Mouse (Mus musculus) MEL (cell line): ENCODE data around the gene Gm8947. TPM values are rescaled to one million over a fixed set of nuclear protein-coding genes. Genes with fewer than 3 reads are reported as not detected.

ENCODE experiments used
- DNase-seq: peaks from one replicate; pipeline ENCODE4 v3.0.0; 2011; ENCODE audit warnings: low read depth, low spot score
- H3K27ac ChIP-seq: 2 replicates; pipeline ENCODE4 v1.5.1; 2012; ENCODE audit warnings: low read depth, mild to moderate bottlenecking, control low read depth, low read length, moderate library complexity; ENCODE audit not compliant: control insufficient read depth
- H3K27me3 ChIP-seq, 2 experiments: fragments of 150-350 bp in 1 of 2; sonication (generic) in 1 of 2; 2 replicates each; pipeline ENCODE4 v1.6.1; 2012; ENCODE audit warnings: low read length in 2 of 2, mild to moderate bottlenecking in 2 of 2, improper control_type of control experiment in 1 of 2, moderate library complexity in 1 of 2; ENCODE audit not compliant: insufficient read depth in 2 of 2, control insufficient read depth in 1 of 2
- H3K36me3 ChIP-seq, 2 experiments: 2 replicates each; pipeline ENCODE4 v1.6.1; 2012 to 2014; ENCODE audit warnings: low read length in 2 of 2, improper control_type of control experiment in 1 of 2, inconsistent platforms in 1 of 2, mild to moderate bottlenecking in 1 of 2; ENCODE audit not compliant: insufficient read depth in 2 of 2, control insufficient read depth in 1 of 2
- H3K4me1 ChIP-seq, 2 experiments: fragments of 150-350 bp in 1 of 2; sonication (generic) in 1 of 2; 2 replicates each; pipeline ENCODE4 v1.6.1; 2012; ENCODE audit warnings: low read length in 2 of 2, improper control_type of control experiment in 1 of 2, mild to moderate bottlenecking in 1 of 2; ENCODE audit not compliant: insufficient read depth in 2 of 2, control insufficient read depth in 1 of 2
- H3K4me3 ChIP-seq, 2 experiments: fragments of 150-350 bp in 1 of 2; sonication (generic) in 1 of 2; 2 replicates each; pipeline ENCODE4 v1.5.1; 2012; ENCODE audit warnings: low read depth in 2 of 2, low read length in 2 of 2, mild to moderate bottlenecking in 2 of 2, moderate library complexity in 2 of 2, control low read depth in 1 of 2, improper control_type of control experiment in 1 of 2; ENCODE audit not compliant: control insufficient read depth in 1 of 2, insufficient read depth in 1 of 2
- H3K79me2 ChIP-seq: 2 replicates; pipeline ENCODE4 v1.6.1; 2012; ENCODE audit warnings: mild to moderate bottlenecking, low read length, moderate library complexity; ENCODE audit not compliant: control insufficient read depth, poor library complexity, insufficient read depth
- H3K9ac ChIP-seq: 2 replicates; pipeline ENCODE4 v1.6.1; 2012; ENCODE audit warnings: low read depth, mild to moderate bottlenecking, control low read depth, low read length, moderate library complexity; ENCODE audit not compliant: control insufficient read depth, poor library complexity, severe bottlenecking
- H3K9me3 ChIP-seq: fragments of 150-350 bp; sonication (generic); replicated peaks from 2 replicates; pipeline ENCODE4 v1.6.1; 2012; ENCODE audit warnings: mild to moderate bottlenecking, low read length, improper control_type of control experiment, moderate library complexity; ENCODE audit not compliant: insufficient read depth
- BHLHE40 ChIP-seq: IDR thresholded peaks from 2 replicates; pipeline ENCODE4 v1.6.1; 2012; ENCODE audit warnings: low read depth, mild to moderate bottlenecking, inconsistent platforms, low read length, improper control_type of control experiment, borderline replicate concordance
- CHD1 ChIP-seq: IDR thresholded peaks from 2 replicates; pipeline ENCODE4 v1.6.1; 2012; ENCODE audit warnings: low read depth, mild to moderate bottlenecking, inconsistent platforms, low read length, improper control_type of control experiment
- CHD2 ChIP-seq: IDR thresholded peaks from 2 replicates; pipeline ENCODE4 v1.6.1; 2011; ENCODE audit warnings: low read length, improper control_type of control experiment
- E2F4 ChIP-seq: IDR thresholded peaks from 2 replicates; pipeline ENCODE4 v1.6.1; 2011; ENCODE audit warnings: low read depth, low read length, improper control_type of control experiment, borderline replicate concordance
- ELF1 ChIP-seq: IDR thresholded peaks from 2 replicates; pipeline ENCODE4 v1.6.1; 2014; ENCODE audit warnings: low read depth, mild to moderate bottlenecking, inconsistent platforms, low read length, improper control_type of control experiment, moderate library complexity
- EP300 ChIP-seq, 2 experiments: IDR thresholded peaks; 2 replicates each; pipeline ENCODE4 v1.6.1; 2011; ENCODE audit warnings: improper control_type of control experiment in 2 of 2, low read length in 2 of 2, low read depth in 1 of 2, mild to moderate bottlenecking in 1 of 2
- ETS1 ChIP-seq: IDR thresholded peaks from 2 replicates; pipeline ENCODE4 v1.6.1; 2012; ENCODE audit warnings: low read depth, mild to moderate bottlenecking, inconsistent platforms, low read length, improper control_type of control experiment, moderate library complexity
- GABPA ChIP-seq: IDR thresholded peaks from 2 replicates; pipeline ENCODE4 v1.6.1; 2012; ENCODE audit warnings: low read depth, mild to moderate bottlenecking, inconsistent platforms, low read length, improper control_type of control experiment, moderate library complexity
- GATA1 ChIP-seq: IDR thresholded peaks from 2 replicates; pipeline ENCODE4 v1.6.1; 2011; ENCODE audit warnings: low read depth, low read length, improper control_type of control experiment
- HCFC1 ChIP-seq: IDR thresholded peaks from 2 replicates; pipeline ENCODE4 v1.6.1; 2012; ENCODE audit warnings: low read depth, mild to moderate bottlenecking, inconsistent platforms, low read length, improper control_type of control experiment, moderate library complexity
- JUND ChIP-seq: IDR thresholded peaks from 2 replicates; pipeline ENCODE4 v1.6.1; 2011; ENCODE audit warnings: low read depth, mild to moderate bottlenecking, improper control_type of control experiment, low read length
- KAT2A ChIP-seq: conservative IDR thresholded peaks from 2 replicates; pipeline ENCODE4 v1.6.1; 2012; ENCODE audit warnings: low read depth, low read length, improper control_type of control experiment, inconsistent platforms
- MAFK ChIP-seq: IDR thresholded peaks from 2 replicates; pipeline ENCODE4 v1.6.1; 2011; ENCODE audit warnings: low read depth, mild to moderate bottlenecking, low read length, improper control_type of control experiment, borderline replicate concordance
- MAX ChIP-seq: IDR thresholded peaks from 2 replicates; pipeline ENCODE4 v1.6.1; 2011; ENCODE audit warnings: low read length, improper control_type of control experiment
- MAZ ChIP-seq: IDR thresholded peaks from 2 replicates; pipeline ENCODE4 v1.6.1; 2012; ENCODE audit warnings: low read depth, mild to moderate bottlenecking, inconsistent platforms, low read length, improper control_type of control experiment
- MXI1 ChIP-seq: IDR thresholded peaks from 2 replicates; pipeline ENCODE4 v1.6.1; 2011; ENCODE audit warnings: mild to moderate bottlenecking, low read depth, low read length, improper control_type of control experiment
- MYB ChIP-seq: IDR thresholded peaks from 2 replicates; pipeline ENCODE4 v1.6.1; 2011; ENCODE audit warnings: mild to moderate bottlenecking, low read depth, low read length, improper control_type of control experiment
- MYC ChIP-seq: IDR thresholded peaks from 2 replicates; pipeline ENCODE4 v1.6.1; 2011; ENCODE audit warnings: low read depth, mild to moderate bottlenecking, low read length, improper control_type of control experiment, moderate library complexity
- NELFE ChIP-seq: IDR thresholded peaks from 2 replicates; pipeline ENCODE4 v1.6.1; 2011; ENCODE audit warnings: low read depth, low read length, improper control_type of control experiment
- NRF1 ChIP-seq: IDR thresholded peaks from 2 replicates; pipeline ENCODE4 v1.6.1; 2014; ENCODE audit warnings: low read depth, mild to moderate bottlenecking, inconsistent platforms, low read length, improper control_type of control experiment, moderate library complexity; ENCODE audit not compliant: poor library complexity, insufficient read depth, severe bottlenecking
- POLR2AphosphoS2 ChIP-seq: IDR thresholded peaks from 2 replicates; pipeline ENCODE4 v1.6.1; 2011; ENCODE audit warnings: low read length, improper control_type of control experiment
- POLR2AphosphoS5 ChIP-seq: IDR thresholded peaks from 2 replicates; pipeline ENCODE4 v1.6.1; 2012; ENCODE audit warnings: low read depth, borderline replicate concordance, mild to moderate bottlenecking, inconsistent platforms, low read length, moderate library complexity, mixed read lengths
- RAD21 ChIP-seq: IDR thresholded peaks from 2 replicates; pipeline ENCODE4 v1.6.1; 2011; ENCODE audit warnings: mild to moderate bottlenecking, low read depth, low read length, improper control_type of control experiment
- SIN3A ChIP-seq: IDR thresholded peaks from 2 replicates; pipeline ENCODE4 v1.6.1; 2012; ENCODE audit warnings: low read length, improper control_type of control experiment, inconsistent platforms
- SMC3 ChIP-seq: IDR thresholded peaks from 2 replicates; pipeline ENCODE4 v1.6.1; 2011; ENCODE audit warnings: low read depth, low read length, improper control_type of control experiment
- TAL1 ChIP-seq: IDR thresholded peaks from 2 replicates; pipeline ENCODE4 v1.6.1; 2012; ENCODE audit warnings: mild to moderate bottlenecking, inconsistent platforms, low read length, moderate library complexity, mixed read lengths
- TBP ChIP-seq: IDR thresholded peaks from 2 replicates; pipeline ENCODE4 v1.8.0; 2011; ENCODE audit warnings: low read depth, low read length, improper control_type of control experiment
- TCF12 ChIP-seq: IDR thresholded peaks from 2 replicates; pipeline ENCODE4 v1.6.1; 2014; ENCODE audit warnings: low read depth, mild to moderate bottlenecking, inconsistent platforms, low read length, improper control_type of control experiment, moderate library complexity
- UBTF ChIP-seq: IDR thresholded peaks from 2 replicates; pipeline ENCODE4 v1.6.1; 2012; ENCODE audit warnings: low read depth, mild to moderate bottlenecking, inconsistent platforms, low read length, improper control_type of control experiment, moderate library complexity, borderline replicate concordance; ENCODE audit not compliant: insufficient read depth
- USF1 ChIP-seq: IDR thresholded peaks from 2 replicates; pipeline ENCODE4 v1.6.1; 2014; ENCODE audit warnings: low read depth, mild to moderate bottlenecking, inconsistent platforms, low read length, improper control_type of control experiment, moderate library complexity
- USF2 ChIP-seq, 2 experiments: IDR thresholded peaks; 2 replicates each; pipeline ENCODE4 v1.6.1; 2011 to 2012; ENCODE audit warnings: improper control_type of control experiment in 2 of 2, low read length in 2 of 2, borderline replicate concordance in 1 of 2, inconsistent platforms in 1 of 2, low read depth in 1 of 2, mild to moderate bottlenecking in 1 of 2; ENCODE audit not compliant: insufficient read depth in 1 of 2
- ZC3H11A ChIP-seq: IDR thresholded peaks from 2 replicates; pipeline ENCODE4 v1.6.1; 2012; ENCODE audit warnings: low read depth, mild to moderate bottlenecking, inconsistent platforms, low read length, improper control_type of control experiment
- ZKSCAN1 ChIP-seq: IDR thresholded peaks from 2 replicates; pipeline ENCODE4 v1.6.1; 2012; ENCODE audit warnings: low read depth, mild to moderate bottlenecking, inconsistent platforms, low read length, improper control_type of control experiment, moderate library complexity
- ZMIZ1 ChIP-seq: IDR thresholded peaks from 2 replicates; pipeline ENCODE4 v1.6.1; 2012; ENCODE audit warnings: low read depth, mild to moderate bottlenecking, inconsistent platforms, low read length, improper control_type of control experiment, moderate library complexity
- ZNF384 ChIP-seq: IDR thresholded peaks from 2 replicates; pipeline ENCODE4 v1.6.1; 2012; ENCODE audit warnings: low read depth, mild to moderate bottlenecking, inconsistent platforms, low read length, improper control_type of control experiment
- polyA plus RNA-seq, 2 experiments: library from polyadenylated mRNA; stranded (reverse) in 1 of 2; unstranded in 1 of 2; fragments of >175 nt in 1 of 2; fragments of >200 nt in 1 of 2; gene quantifications; 2 replicates each; pipeline versions ENCODE4 v1.2.1 to v1.2.4; 2012; ENCODE audit warnings: low replicate concordance in 2 of 2, low read depth in 1 of 2; ENCODE audit not compliant: insufficient read length in 2 of 2, insufficient read depth in 1 of 2, missing spikeins in 1 of 2
- total RNA-seq: library from RNA; depleted of rRNA; stranded (reverse); fragments of 300-350 nt; gene quantifications from 2 replicates; pipeline ENCODE4 v1.2.3, GENCODE M21; 2012

Gene Gm8947
- total and polyA plus RNA-seq, 3 experiments, result 0.08 TPM; not detected in 2

- Histone ChIP-seq H3K9me3 (no peaks in the 10 kb centered on the region), H3K27me3 (no peaks in the 10 kb centered on the region), H3K4me3 (no peak overlapping the region), H3K4me1 (peaks cover 30 to 40% of the 10 kb centered on the region in 2 experiments), H3K9ac (no peak overlapping the region), H3K27ac (peak overlapping the region; percentile 69), H3K79me2 (no peaks in the 10 kb centered on the region), H3K36me3 (peaks cover 0 to 36% of the 10 kb centered on the region in 2 experiments; a peak in 2 of 4 replicates)
- DNase-seq, result peak; percentile 71
- peak; percentile 74 to 80; a peak in 3 of 4 replicates for TF ChIP-seq EP300 (IDR thresholded peaks at IDR 0.05; ENCODE audit: low read depth in 1 of 2, low read length in 2 of 2)
- TF ChIP-seq MAX, result no peak
- TF ChIP-seq CHD2, result no peak
- TF ChIP-seq POLR2AphosphoS5, result no peak
- TF ChIP-seq MAFK, result 0 out of 2 replicates have a peak, but pooled peaks have one; percentile 53
- 0 out of 2 replicates have a peak, but pooled peaks have one; percentile 32 for TF ChIP-seq MYB
- no peak for TF ChIP-seq USF2 (IDR thresholded peaks at IDR 0.05; ENCODE audit: borderline replicate concordance in 1 of 2, insufficient read depth in 1 of 2, low read depth in 1 of 2, low read length in 2 of 2)
- TF ChIP-seq ETS1, result peak; percentile 97
- peak; percentile 83 for TF ChIP-seq TCF12
- no peak for TF ChIP-seq MYC
- TF ChIP-seq ZKSCAN1, result no peak
- TF ChIP-seq KAT2A, result no peak
- no peak for TF ChIP-seq TAL1
- TF ChIP-seq SMC3, result no peak
- TF ChIP-seq RAD21, result no peak
- TF ChIP-seq JUND, result 0 out of 2 replicates have a peak, but pooled peaks have one; percentile 18
- TF ChIP-seq NELFE, result no peak
- TF ChIP-seq UBTF, result no peak
- no peak for TF ChIP-seq POLR2AphosphoS2
- TF ChIP-seq ZNF384, result 0 out of 2 replicates have a peak, but pooled peaks have one; percentile 8
- no peak for TF ChIP-seq GABPA
- TF ChIP-seq NRF1, result no peak
- TF ChIP-seq SIN3A, result peak; percentile 69
- TF ChIP-seq HCFC1, result no peak
- no peak for TF ChIP-seq ZMIZ1
- TF ChIP-seq E2F4, result no peak
- TF ChIP-seq MAZ, result no peak
- peak; percentile 68; the same call in 1 of the 2 replicates for TF ChIP-seq BHLHE40
- no peak for TF ChIP-seq ELF1
- TF ChIP-seq MXI1, result peak; percentile 43; the same call in 1 of the 2 replicates
- TF ChIP-seq CHD1, result no peak
- no peak for TF ChIP-seq ZC3H11A
- peak; percentile 27; the same call in 1 of the 2 replicates for TF ChIP-seq USF1
- TF ChIP-seq TBP, result no peak
- TF ChIP-seq GATA1, result peak; percentile 89
Measured at GRCm38 (mm10) chr1:151171572-151172461, 20.4 kb upstream of the Gm8947 start.
